Mouse (Mus musculus) granulocyte monocyte progenitor cell, adult 5-6 weeks (primary cell): Measurements from ENCODE around the gene Zfp947. TPM values are rescaled to one million over a fixed set of nuclear protein-coding genes. Genes with fewer than 3 reads are reported as not detected.
"Not testable (repeated sequence)": the region's sequence is repeated elsewhere in the genome, so short reads cannot be mapped to it uniquely, and the experiment has no call there.

Experiments
- ATAC-seq: replicated peaks from 2 replicates; pipeline ENCODE4 v1.8.0; 2016; ENCODE audit warnings: mild to moderate bottlenecking, moderate TSS enrichment, inconsistent platforms; ENCODE audit not compliant: poor library complexity, severe bottlenecking
- total RNA-seq, 2 experiments: library from RNA; stranded (forward) in 1 of 2; stranded (reverse) in 1 of 2; fragments of 200-712, 200-1000 nt in 1 of 2; fragments of >200 nt in 1 of 2; fragmentation: Nextera tagmentation in 1 of 2; gene quantifications; 2 replicates each; pipeline ENCODE4 v1.2.3; 2014 to 2017

Zfp947 gene
- total RNA-seq (2014; fragmentation: Nextera tagmentation), result 3.7 and 4.5 TPM in 2 replicates
- 3.4 and 4.9 TPM in 2 replicates for total RNA-seq (2017)

DNA sequence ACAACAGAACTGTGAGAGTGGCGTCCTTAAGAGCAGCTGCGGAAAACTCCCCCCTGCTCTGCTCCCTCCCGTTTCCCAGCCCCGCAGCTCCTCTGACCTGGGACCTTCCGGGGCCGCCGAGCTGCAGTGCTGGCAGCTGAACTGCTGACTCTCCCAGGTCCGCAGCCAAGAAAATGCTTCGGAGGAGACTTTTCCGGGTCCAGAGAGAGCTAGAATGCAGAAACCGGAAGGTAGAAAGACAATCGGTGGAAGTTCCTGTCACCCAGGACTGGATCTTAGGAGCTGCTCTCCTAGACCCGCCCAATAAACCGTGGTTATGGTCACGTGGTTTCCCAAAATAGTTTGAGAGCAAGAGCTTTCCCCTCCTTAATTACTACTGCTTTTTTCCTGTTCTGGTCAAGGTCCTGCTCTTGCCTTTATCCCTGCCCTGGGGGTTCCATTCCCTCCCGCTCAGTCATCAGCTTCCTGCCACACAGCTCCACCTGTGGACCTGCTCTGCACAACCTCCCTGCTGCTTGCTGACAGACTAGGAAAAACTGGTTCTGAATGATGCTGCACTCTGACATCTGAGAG, at the start of gene Zfp947:
TSS of gene Zfp947 (minus strand) at position 469 of the 573 bp plus-strand sequence.
- ATAC-seq, result peak; percentile 96

DNA sequence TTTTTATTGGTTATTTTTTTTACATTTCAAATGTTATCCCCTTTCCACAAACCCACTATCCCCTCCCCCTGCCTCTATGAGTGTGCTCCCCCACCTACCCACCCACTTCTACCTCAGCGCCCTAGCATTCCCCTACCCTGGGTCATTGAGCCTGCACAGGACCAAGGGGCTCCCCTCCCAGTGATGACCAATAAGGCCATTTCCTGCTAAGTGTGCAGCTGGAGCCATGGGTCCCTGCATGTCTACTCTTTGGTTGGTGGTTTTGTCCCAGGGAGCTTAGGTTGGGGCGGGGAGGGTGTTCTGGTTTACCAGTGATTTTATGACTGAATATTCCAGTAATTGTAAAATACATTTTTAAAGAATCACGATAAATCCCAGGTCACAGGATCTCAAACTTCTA, 686 bp downstream of the Zfp947 start:
- ATAC-seq, result peak; percentile 39; the same call in 1 of the 2 replicates

DNA sequence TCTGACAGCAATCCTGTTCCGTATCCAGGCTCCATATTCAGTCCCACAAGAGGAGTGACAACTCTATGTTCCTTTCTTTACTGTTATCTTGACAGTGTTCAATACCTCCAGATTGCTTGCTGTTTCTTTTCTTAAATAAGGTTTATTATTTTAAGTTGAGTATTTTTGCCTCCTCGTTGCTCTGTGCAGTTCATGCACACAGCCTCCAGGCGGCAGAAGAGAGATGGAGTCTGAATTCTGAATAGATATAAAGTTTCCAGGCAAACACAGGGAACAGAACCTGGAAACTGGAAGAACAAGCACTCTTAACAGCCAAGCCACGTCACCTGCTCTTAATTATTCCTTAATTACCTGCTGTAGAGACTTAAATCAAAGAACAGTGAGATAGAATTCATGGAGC, 12.0 kb downstream of the Zfp947 start:
- not testable (repeated sequence) for ATAC-seq

DNA sequence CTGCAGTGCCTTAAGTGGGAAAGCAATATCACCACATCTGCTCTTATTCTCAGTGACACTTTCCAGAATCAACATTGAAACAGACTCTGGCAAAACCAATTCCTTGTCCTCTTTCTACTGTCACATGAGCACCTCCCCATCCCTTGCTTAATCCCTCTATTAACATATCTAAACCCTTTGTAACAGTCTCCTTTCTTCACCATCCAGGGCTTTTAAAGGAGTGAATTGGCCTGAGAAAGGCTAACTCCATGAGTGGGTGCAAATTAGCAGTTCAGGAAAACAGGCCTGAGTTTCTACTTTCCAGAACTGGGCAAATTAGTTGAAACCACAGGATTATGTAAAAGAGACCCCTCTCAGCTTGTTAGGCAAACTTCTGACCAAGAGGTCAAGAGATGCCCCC, 47.2 kb downstream of the Zfp947 start:
- no peak for ATAC-seq

Other genes with a start within 250 kb of the Zfp947 start
- gene Zfp942, start 203.7 kb downstream of the Zfp947 start, total RNA-seq (2014; fragmentation: Nextera tagmentation), result 16.2 and 19.9 TPM in 2 replicates
- gene Zfp942, start 203.7 kb downstream of the Zfp947 start, total RNA-seq (2017), result 18.6 and 19.0 TPM in 2 replicates
- 8.4 and 10.9 TPM in 2 replicates for gene Zfp943, start 203.6 kb downstream of the Zfp947 start, total RNA-seq (2014; fragmentation: Nextera tagmentation)
- 16.5 and 18.7 TPM in 2 replicates for gene Zfp943, start 203.6 kb downstream of the Zfp947 start, total RNA-seq (2017)
- 6.1 and 11.1 TPM in 2 replicates for gene Zfp994, start 59.4 kb upstream of the Zfp947 start, total RNA-seq (2014; fragmentation: Nextera tagmentation)
- 5.1 and 9.7 TPM in 2 replicates for gene Zfp994, start 59.4 kb upstream of the Zfp947 start, total RNA-seq (2017)
- gene CT030661.1, start 148.6 kb upstream of the Zfp947 start, total RNA-seq (2014; fragmentation: Nextera tagmentation), result 16.0 and 19.6 TPM in 2 replicates
- gene CT030661.1, start 148.6 kb upstream of the Zfp947 start, total RNA-seq (2017), result 23.0 and 26.6 TPM in 2 replicates
- 10.9 and 17.8 TPM in 2 replicates for gene Zfp944, start 195.2 kb upstream of the Zfp947 start, total RNA-seq (2014; fragmentation: Nextera tagmentation)
- gene Zfp944, start 195.2 kb upstream of the Zfp947 start, total RNA-seq (2017), result 13.1 and 13.5 TPM in 2 replicates
- gene Zfp758, start 195.3 kb upstream of the Zfp947 start, total RNA-seq (2014; fragmentation: Nextera tagmentation), result 3.1 and 15.2 TPM in 2 replicates
- gene Zfp758, start 195.3 kb upstream of the Zfp947 start, total RNA-seq (2017), result 9.9 and 17.9 TPM in 2 replicates